Mouse (Mus musculus) ES-E14 (cell line): Measurements from ENCODE around the gene Rab37. TPM values are rescaled to one million over a fixed set of nuclear protein-coding genes. Genes with fewer than 3 reads are reported as not detected.

Source experiments
- DNase-seq: peaks from one replicate; pipeline ENCODE4 v3.0.0-alpha.2; 2013; ENCODE audit warnings: low read depth, low spot score
- H3K27ac ChIP-seq: 2 replicates; pipeline ENCODE4 v1.5.1; 2012; ENCODE audit warnings: low read depth, mild to moderate bottlenecking, low read length, moderate library complexity, mixed read lengths; ENCODE audit not compliant: poor library complexity, insufficient read depth, severe bottlenecking
- H3K36me3 ChIP-seq: 2 replicates; pipeline ENCODE4 v1.6.1; 2012; ENCODE audit warnings: mild to moderate bottlenecking, low read length, moderate library complexity, mixed read lengths; ENCODE audit not compliant: control insufficient read depth, poor library complexity, insufficient read depth, severe bottlenecking
- H3K4me1 ChIP-seq, 2 experiments: fragments of 150-350 bp in 1 of 2; sonication (generic) in 1 of 2; 2 replicates each; pipeline ENCODE4 v1.6.1; 2012; ENCODE audit warnings: low read length in 2 of 2, mild to moderate bottlenecking in 1 of 2, mixed read lengths in 1 of 2; ENCODE audit not compliant: control insufficient read depth in 2 of 2, insufficient read depth in 2 of 2, poor library complexity in 1 of 2
- H3K4me3 ChIP-seq, 2 experiments: fragments of 150-350 bp in 1 of 2; sonication (generic) in 1 of 2; 2 replicates each; pipeline ENCODE4 v1.5.1; 2012; ENCODE audit warnings: low read length in 2 of 2, low read depth in 1 of 2, mild to moderate bottlenecking in 1 of 2, mixed read lengths in 1 of 2; ENCODE audit not compliant: insufficient read depth in 1 of 2, poor library complexity in 1 of 2, severe bottlenecking in 1 of 2
- H3K9ac ChIP-seq: 2 replicates; pipeline ENCODE4 v1.6.1; 2012; ENCODE audit warnings: low read depth, mild to moderate bottlenecking, low read length, mixed read lengths; ENCODE audit not compliant: poor library complexity, insufficient read depth, severe bottlenecking
- H3K9me3 ChIP-seq: fragments of 150-350 bp; sonication (generic); 2 replicates; pipeline ENCODE4 v1.6.1; 2012; ENCODE audit warnings: low read depth, mild to moderate bottlenecking, low read length; ENCODE audit not compliant: control insufficient read depth, insufficient read depth
- CHD2 ChIP-seq: IDR thresholded peaks from 2 replicates; pipeline ENCODE4 v1.6.1; 2014; ENCODE audit warnings: mild to moderate bottlenecking, low read depth, low read length, inconsistent platforms
- HCFC1 ChIP-seq: IDR thresholded peaks from 2 replicates; pipeline ENCODE4 v1.6.1; 2012; ENCODE audit warnings: low read length, inconsistent platforms, borderline replicate concordance; ENCODE audit not compliant: insufficient read depth
- MAFK ChIP-seq: IDR thresholded peaks from 2 replicates; pipeline ENCODE4 v1.6.1; 2014; ENCODE audit warnings: mild to moderate bottlenecking, low read depth, low read length, inconsistent platforms; ENCODE audit not compliant: insufficient read depth
- ZC3H11A ChIP-seq: IDR thresholded peaks from 2 replicates; pipeline ENCODE4 v1.6.1; 2012; ENCODE audit warnings: low read depth, mild to moderate bottlenecking, inconsistent platforms, low read length, borderline replicate concordance
- ZNF384 ChIP-seq: IDR thresholded peaks from 2 replicates; pipeline ENCODE4 v1.6.1; 2012; ENCODE audit warnings: low read depth, low read length, inconsistent platforms
- in situ Hi-C, 2 experiments: fragments of 600-800 bp; cut with MboI; formaldehyde crosslinking; loops; one replicate each; pipeline ENCODE4 v1.15.1; 2025; ENCODE audit warnings: low sequenced_read_pairs in 2 of 2, inconsistent platforms in 1 of 2; ENCODE audit not compliant: unreplicated experiment in 2 of 2
- total RNA-seq: library from RNA; depleted of rRNA; stranded (reverse); fragments of 300-350 nt; gene quantifications from 2 replicates; pipeline ENCODE4 v1.2.3, GENCODE M21; 2012

Gene Rab37
- total RNA-seq, 1 experiment = 0.67 TPM

- TF ChIP-seq MAFK (no peak), CHD2 (no peak), ZNF384 (no peak)
- Histone ChIP-seq H3K27ac (no peak overlapping the region), H3K4me1 (peaks cover 0 to 8% of the 10 kb centered on the region in 2 experiments; a peak in 1 of 4 replicates), H3K9me3 (no peaks in the 10 kb centered on the region), H3K9ac (no peak overlapping the region), H3K4me3 (no peak overlapping the region), H3K36me3 (peaks cover 4% of the 10 kb centered on the region; the same call in 1 of the 2 replicates)
- in situ Hi-C loops = no loop called here
- no peak for DNase-seq
Observed at GRCm38 (mm10) chr11:115189304-115189703, 98.1 kb downstream of the Rab37 start.

- H3K9me3 ChIP-seq = no peaks in the 10 kb centered on the region
- in situ Hi-C loops = no loop called here
- peaks cover 0 to 6% of the 10 kb centered on the region in 2 experiments; a peak in 1 of 4 replicates for H3K4me1 ChIP-seq
- H3K36me3 ChIP-seq = peaks cover 4% of the 10 kb centered on the region; the same call in 1 of the 2 replicates
- no peak for DNase-seq
- H3K9ac ChIP-seq = no peak overlapping the region
- no peak overlapping the region for H3K4me3 ChIP-seq
- no peak overlapping the region for H3K27ac ChIP-seq
- no peak for TF ChIP-seq CHD2
- TF ChIP-seq HCFC1 = no peak
- TF ChIP-seq ZNF384 = no peak
- TF ChIP-seq MAFK = no peak
- no peak for TF ChIP-seq ZC3H11A
Observed at GRCm38 (mm10) chr11:115192180-115192579, 100.9 kb downstream of the Rab37 start.

- H3K27ac ChIP-seq = no peak overlapping the region
- no peak overlapping the region for H3K4me3 ChIP-seq
- TF ChIP-seq MAFK (no peak), ZNF384 (no peak), HCFC1 (no peak), ZC3H11A (no peak), CHD2 (no peak)
- in situ Hi-C loops = no loop called here
- 0 out of 4 replicates have a peak, but pooled peaks cover 0 to 2% of the 10 kb centered on the region in 2 experiments for H3K4me1 ChIP-seq
- no peak overlapping the region for H3K9ac ChIP-seq
- no peaks in the 10 kb centered on the region for H3K9me3 ChIP-seq
- no peak for DNase-seq
- H3K36me3 ChIP-seq = peaks cover 2% of the 10 kb centered on the region; the same call in 1 of the 2 replicates
Observed at GRCm38 (mm10) chr11:115194693-115195092, 103.5 kb downstream of the Rab37 start.

- TF ChIP-seq HCFC1 (no peak), MAFK (no peak), ZNF384 (no peak), CHD2 (no peak)
- Histone ChIP-seq H3K9me3 (no peaks in the 10 kb centered on the region), H3K4me1 (0 out of 4 replicates have a peak, but pooled peaks cover 0 to 2% of the 10 kb centered on the region in 2 experiments), H3K27ac (no peak overlapping the region), H3K9ac (no peak overlapping the region), H3K36me3 (peaks cover 2% of the 10 kb centered on the region; the same call in 1 of the 2 replicates), H3K4me3 (no peak overlapping the region)
- no peak for DNase-seq
- in situ Hi-C loops = no loop called here
Observed at GRCm38 (mm10) chr11:115195933-115196332, 104.7 kb downstream of the Rab37 start.

GRCm38 (mm10) chr11:115197558-115197957 is 106.3 kb downstream of the Rab37 start:
- peaks cover 4% of the 10 kb centered on the region; the same call in 1 of the 2 replicates for H3K36me3 ChIP-seq
- H3K4me3 ChIP-seq = no peak overlapping the region
- H3K4me1 ChIP-seq = no peaks in the 10 kb centered on the region
- no peak overlapping the region for H3K9ac ChIP-seq
- no peak for DNase-seq
- TF ChIP-seq HCFC1 (no peak), ZC3H11A (no peak), CHD2 (no peak), MAFK (no peak)
- H3K27ac ChIP-seq = no peak overlapping the region
- in situ Hi-C loops = no loop called here
- no peaks in the 10 kb centered on the region for H3K9me3 ChIP-seq
